Mouse (Mus musculus): ENCODE measurements around the gene Gm4353.

Gene Gm4353

DNA sequence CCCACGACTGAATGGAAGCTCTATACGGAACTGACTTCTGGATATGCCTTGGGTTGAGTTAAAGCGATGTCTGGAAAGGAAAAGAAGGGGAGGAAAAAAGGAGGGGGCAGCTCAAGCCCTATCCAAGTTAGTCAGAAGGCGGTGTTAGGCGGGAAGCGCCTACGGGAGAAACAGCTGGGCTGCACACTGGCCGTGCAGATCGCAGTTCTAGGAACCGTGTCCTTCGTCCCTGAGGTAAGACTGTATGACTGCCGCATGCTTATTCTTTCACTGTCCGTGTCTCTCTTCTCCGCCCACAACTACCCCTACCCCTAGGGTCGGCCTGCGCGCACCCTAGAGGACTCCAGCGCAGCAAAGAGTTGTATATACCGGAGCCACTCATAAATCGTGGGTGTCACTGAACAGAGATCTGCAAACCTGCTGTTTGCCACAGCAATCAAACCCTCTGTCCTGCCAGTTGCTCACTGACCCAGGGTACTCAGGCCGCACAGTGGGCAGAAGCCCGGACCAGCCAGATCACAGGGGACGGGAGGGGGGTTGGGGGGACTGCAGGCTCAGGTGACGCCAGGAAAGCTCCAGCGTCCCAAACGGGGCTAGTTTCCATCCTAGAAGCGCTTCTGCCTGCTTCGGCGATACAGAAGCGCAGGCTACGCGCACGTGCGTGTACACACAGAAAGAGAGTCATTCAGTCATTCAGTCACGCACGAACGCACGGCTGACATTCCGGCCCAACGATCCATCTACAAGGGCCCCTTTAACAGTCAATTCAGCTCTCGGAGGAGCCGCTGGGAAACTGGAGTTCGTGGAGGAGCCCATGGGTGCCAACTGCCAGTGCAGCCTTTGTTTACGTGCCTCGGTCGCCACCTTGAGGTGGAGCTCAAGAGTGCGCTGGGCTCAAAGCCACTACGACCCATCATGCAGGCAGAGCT lies 44.6 kb downstream of the Gm4353 start:
- peak; percentile 85 to 88 for DNase-seq

DNA sequence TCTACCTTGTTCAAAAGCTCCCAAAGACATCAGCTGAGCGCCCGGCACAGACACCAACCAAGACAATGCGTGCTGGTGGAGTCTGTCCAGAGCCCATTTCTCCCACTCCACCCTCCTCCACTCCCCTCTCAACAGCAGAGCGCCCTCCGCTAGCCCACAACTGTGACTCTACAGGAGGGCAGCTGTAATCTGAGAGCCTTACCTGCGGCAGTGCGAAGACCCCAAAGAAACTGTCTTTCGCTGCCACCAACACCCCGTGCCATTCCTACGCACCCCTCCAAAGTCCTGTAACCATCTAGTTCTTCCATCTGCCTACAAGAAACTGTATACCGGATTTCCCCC lies 45.3 kb downstream of the Gm4353 start, which contains the start of gene 1110004F10Rik:
1110004F10Rik (plus strand) TSS at position 202 of the 342 bp plus-strand sequence.
- DNase-seq, result peak in 1 of 2 experiments; percentile 21

DNA sequence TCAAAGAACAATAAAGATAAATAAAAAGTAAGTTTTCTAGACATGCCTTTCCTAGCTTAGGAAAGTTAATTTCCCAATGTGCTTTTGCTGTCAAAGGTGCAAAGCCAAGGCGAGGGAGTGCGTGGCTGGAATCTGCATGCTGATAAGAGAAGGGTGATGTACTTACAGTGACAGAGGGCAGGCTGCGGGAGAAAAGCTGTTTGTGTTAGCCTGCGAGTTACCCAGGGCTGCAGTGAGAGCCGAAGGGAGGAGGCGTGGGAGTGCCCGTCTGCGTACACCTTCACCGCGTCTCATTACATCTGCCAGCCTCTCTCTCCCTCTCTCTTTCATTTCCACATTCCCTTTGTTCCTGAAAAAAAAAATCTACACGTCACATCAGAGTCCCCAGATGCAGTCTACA lies 45.9 kb downstream of the Gm4353 start, which contains the start of gene Sox6:
Sox6 (minus strand) TSS at position 286 of the 400 bp plus-strand sequence.
- DNase-seq, result peak; percentile 10 to 23

DNA sequence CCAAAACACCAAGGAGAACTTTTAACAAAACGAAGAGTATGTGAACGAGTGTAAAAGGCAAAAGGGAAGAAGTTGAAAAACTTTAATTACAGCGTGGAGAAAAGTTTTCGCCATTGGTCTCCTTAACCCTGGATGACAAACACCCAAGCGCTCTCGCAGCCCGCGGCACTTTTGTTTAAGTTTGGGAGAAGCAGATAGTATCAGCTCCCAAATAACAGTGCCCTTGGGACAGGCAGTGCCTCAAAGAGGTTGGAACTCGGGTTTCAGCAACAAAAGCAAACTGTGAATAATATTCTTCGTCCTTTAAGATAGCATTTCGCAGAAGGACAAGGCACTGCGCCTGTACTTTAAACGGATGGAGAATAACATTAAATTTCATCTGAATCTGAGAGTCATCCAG lies 46.4 kb downstream of the Gm4353 start:
- no peak for DNase-seq

DNA sequence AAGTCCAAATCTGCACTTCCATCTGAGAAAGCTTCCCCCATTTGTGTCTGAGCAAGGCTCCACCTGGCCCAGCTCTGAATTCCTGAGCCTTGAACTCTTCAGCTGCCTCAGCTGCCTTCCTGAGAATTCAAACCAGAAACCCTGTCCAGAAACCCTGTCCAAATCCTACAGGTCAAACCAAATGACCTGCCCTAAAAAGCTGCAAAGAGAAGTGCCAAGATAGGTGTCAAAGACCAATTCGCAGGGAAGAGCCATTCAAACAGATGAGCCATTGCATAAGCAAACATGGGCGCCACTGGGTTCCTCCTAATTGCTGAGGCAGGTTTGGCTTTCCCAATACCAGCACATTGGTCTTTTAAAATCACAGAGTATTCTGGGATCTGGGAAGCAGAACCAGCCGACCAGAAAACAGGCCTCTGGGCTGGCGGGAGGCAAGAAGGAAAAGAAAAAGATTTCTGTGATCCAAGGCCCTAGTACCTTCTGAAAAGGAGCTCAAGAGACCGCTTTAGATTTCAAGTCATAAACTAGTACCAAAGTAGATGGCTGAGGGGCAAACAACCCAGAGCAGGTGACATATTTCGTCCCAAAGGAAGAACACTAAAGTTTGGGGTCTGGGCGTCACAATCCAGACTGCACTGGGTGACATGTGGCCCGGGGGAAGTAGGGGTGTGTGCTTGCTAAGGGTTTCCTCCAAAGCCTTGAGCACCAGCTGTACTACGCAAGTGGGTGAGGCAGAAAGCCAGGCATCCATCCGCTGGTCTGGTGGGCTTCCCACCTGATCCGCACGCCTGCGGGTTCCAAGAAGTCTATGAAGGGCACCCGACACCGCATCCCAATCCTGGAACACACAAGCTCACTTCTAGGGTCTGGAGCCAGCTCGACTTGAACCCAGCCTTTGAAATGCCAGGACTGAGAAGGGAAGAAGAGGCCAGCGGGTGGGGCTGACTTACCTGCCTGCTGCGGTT lies 47.6 kb downstream of the Gm4353 start:
- DNase-seq, result no peak

DNA sequence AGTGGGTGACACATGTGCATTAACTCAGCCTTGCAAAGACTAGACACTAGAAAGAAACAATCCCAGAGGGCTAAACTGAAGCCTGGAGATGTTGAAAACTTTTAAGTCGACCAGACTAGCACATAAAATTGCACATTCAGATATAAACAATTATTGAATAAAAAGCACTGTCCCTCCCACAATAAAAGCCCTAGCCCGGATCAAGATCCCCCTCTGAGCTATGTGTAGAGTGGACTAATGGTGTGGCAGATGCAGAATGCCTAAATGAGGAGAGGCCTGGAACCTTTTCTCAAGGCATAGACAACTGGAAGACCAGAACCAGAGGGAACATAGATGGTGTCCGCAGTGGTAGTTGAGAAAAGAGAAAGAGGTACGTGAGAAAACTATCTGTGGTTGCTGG lies 48.9 kb downstream of the Gm4353 start:
- no peak for DNase-seq

DNA sequence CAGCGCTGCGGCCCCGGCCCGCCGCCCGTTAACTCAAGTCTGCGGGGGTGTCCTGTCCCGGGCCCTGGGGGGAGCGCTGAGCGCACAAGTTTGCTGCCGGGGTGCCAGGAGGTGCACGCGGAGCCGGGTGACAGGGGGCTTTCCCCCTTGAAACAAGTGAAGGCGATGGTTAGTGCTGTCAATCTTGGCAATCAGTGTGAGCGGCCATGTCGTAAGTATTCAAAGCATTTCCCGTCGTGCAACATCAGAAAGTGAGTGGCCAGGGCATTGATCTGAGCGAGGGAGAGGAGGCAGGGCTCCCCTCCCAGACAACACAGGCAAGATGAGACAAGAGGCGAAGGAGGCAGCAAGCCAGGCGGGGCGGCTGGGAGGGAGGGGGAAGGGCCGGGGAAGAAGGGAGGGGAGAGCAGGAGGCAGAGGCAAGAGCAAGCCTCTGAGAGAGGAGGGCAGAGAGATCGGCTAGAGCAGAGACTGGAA lies 50.1 kb downstream of the Gm4353 start:
- DNase-seq, result peak; percentile 53 to 66

DNA sequence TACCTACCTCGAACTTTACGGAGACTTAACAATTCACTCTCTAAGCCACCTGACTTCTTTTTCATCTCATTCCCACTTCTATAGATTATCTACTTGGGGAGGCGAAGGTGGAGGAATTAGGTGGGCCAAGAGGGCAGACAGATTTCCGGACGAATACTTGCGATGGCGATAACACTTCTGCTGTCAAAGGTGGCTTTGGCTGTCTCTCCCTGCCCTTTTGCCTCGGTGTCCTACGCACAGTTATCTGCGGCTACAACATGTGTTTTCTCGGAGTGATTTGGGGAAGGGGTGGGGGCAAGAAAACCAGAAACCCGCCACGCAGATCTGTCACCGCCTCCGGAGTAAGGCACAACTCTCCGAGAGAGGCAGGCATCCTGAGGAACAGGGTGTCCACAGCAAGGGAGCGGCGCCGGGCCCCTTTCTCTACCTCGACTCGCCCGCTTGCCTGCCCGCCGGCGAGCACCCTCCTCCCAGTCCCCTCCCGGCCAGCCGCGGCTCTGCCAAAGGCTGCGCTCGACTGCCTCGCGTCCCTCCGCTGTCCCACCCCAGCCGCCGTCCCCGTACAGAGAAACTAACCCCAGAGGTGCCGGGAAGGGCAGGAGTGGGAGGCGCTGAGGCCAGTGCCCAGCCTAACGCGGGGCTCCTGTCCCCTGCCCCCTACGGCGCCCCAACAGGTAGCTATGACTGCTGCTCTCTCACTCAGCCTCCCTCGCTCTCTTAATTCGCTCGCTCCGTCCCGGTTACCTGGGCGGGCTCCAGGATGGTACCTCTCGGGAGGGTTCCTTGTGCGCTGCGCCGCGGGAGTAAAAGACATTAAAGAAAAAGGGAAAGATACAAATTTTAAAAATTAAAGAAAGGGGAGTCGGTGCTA lies 50.8 kb downstream of the Gm4353 start:
- peak; percentile 65 to 80 for DNase-seq

Data from lung, postnatal 4 days (tissue).